Comparison of ENCODE assay signal across 21 mouse cellular contexts in the genomic region with DNA sequence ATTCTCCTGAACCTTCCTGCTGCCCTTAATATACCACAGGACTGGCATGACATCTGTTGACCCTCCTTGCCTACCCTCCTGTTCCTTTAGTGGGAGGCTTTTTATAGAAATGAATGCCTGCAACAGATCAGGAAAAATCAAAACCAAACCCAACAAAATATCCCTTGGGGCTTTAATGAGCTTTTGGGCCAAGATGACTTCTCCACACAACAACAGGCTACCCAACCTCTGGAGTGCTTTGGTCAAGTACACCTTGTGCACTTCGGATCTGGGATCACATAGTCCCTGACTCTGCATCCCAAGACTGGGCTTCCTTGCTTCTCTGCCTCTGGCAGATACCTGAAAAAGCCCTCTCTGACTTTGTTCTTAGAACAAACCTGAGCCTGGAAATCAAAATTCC. TPM values are rescaled to one million over a fixed set of nuclear protein-coding genes. Genes with fewer than 3 reads are reported as not detected.
DNase-seq lines count a peak whose midpoint lies in the region; TF ChIP-seq lines count a peak whose summit lies in the region.
"Had no signal": no experiment of that assay in that cellular context is flagged by ENCODE, and none has a peak within 500 bp of the region (broad histone marks: within the 10 kb centered on the region; RNA-seq: fewer than 3 reads in every experiment).

No protein-coding gene starts in this region.

- DNase-seq in heart, adult 11 months, result peak; percentile 79
- DNase-seq in heart, postnatal 4 days, result no peak
- DNase-seq in testis, postnatal 10 days (ENCODE audit: low spot score), result peak; percentile 9
- DNase-seq in testis, postnatal 14 days (ENCODE audit: low spot score), result no peak
- DNase-seq in MEL (ENCODE audit: low read depth, low spot score), result peak; percentile 21
- no peak for DNase-seq in frontal cortex, postnatal 10 days (ENCODE audit: low spot score in 2 of 2)
- DNase-seq: adrenal gland, adult 2 months; adrenal gland, postnatal 10 days; adrenal gland, postnatal 25 days; cerebellum, adult 11 months; cerebellum, adult 18-20 months; cerebellum, adult 8-10 months; cerebellum, adult 9-11 months; cerebellum, postnatal 14 days; cerebellum, postnatal 36 days; embryo, embryonic 11 days had no signal

- no peaks in the 10 kb centered on the region for H3K9me3 ChIP-seq in MEL (replicated peaks; ENCODE audit: insufficient read depth, low read length)
- H3K9me3 ChIP-seq: embryonic facial prominence, embryonic 12.5 days; forebrain, embryonic 10.5 days; forebrain, embryonic 12.5 days; G1E had no signal

- TF ChIP-seq POLR2A in MEL (IDR thresholded peaks at IDR 0.05; ENCODE audit: control insufficient read depth in 1 of 2, insufficient read depth in 1 of 2, low read depth in 1 of 2, low read length in 2 of 2, poor library complexity in 1 of 2), result peak in 1 of 2 experiments; percentile 44; a peak in 1 of 4 replicates

- no peak overlapping the region for H3K9ac ChIP-seq in MEL (ENCODE audit: control insufficient read depth, low read depth, low read length, poor library complexity, severe bottlenecking)
- H3K9ac ChIP-seq: embryonic facial prominence, embryonic 12.5 days; forebrain, embryonic 12.5 days had no signal

- H3K27me3 ChIP-seq in MEL (ENCODE audit: control insufficient read depth in 1 of 2, insufficient read depth in 2 of 2, low read length in 2 of 2), result no peaks in the 10 kb centered on the region
- H3K27me3 ChIP-seq: embryonic facial prominence, embryonic 12.5 days; forebrain, embryonic 12.5 days had no signal

- peaks cover 3 to 11% of the 10 kb centered on the region in 2 experiments; a peak in 3 of 4 replicates for H3K36me3 ChIP-seq in MEL (ENCODE audit: control insufficient read depth in 1 of 2, insufficient read depth in 2 of 2, low read length in 2 of 2)

- TF ChIP-seq CTCF in MEL (IDR thresholded peaks at IDR 0.05 in 2 of 3, conservative IDR thresholded peaks at IDR 0.05 in 1 of 3; ENCODE audit: control insufficient read depth in 1 of 3, insufficient read depth in 1 of 3, low read depth in 2 of 3, low read length in 3 of 3, poor library complexity in 1 of 3, severe bottlenecking in 1 of 3), result no peak

- H3K4me1 ChIP-seq in MEL (ENCODE audit: control insufficient read depth in 1 of 2, insufficient read depth in 2 of 2, low read length in 2 of 2), result peaks cover 0 to 3% of the 10 kb centered on the region in 2 experiments; a peak in 1 of 4 replicates

- H3K27ac ChIP-seq in MEL (ENCODE audit: control insufficient read depth, low read depth, low read length), result no peak overlapping the region
- H3K27ac ChIP-seq: embryonic facial prominence, embryonic 12.5 days; forebrain, embryonic 10.5 days; forebrain, embryonic 12.5 days had no signal

- TF ChIP-seq RAD21 in MEL (IDR thresholded peaks at IDR 0.05; ENCODE audit: low read depth, low read length), result no peak

- H3K79me2 ChIP-seq in MEL (ENCODE audit: control insufficient read depth, insufficient read depth, low read length, poor library complexity), result peaks cover 3% of the 10 kb centered on the region

- H3K4me3 ChIP-seq in MEL (ENCODE audit: control insufficient read depth in 1 of 2, insufficient read depth in 1 of 2, low read depth in 2 of 2, low read length in 2 of 2), result no peak overlapping the region
- H3K4me3 ChIP-seq: embryonic facial prominence, embryonic 12.5 days; erythroblast, embryonic 14.5 days; forebrain, embryonic 10.5 days; forebrain, embryonic 12.5 days had no signal

- no peak for TF ChIP-seq EP300 in MEL (IDR thresholded peaks at IDR 0.05; ENCODE audit: low read depth in 1 of 2, low read length in 2 of 2)

TF ChIP-seq in MEL, 35 proteins besides CTCF, POLR2A, EP300 and RAD21:
- TF ChIP-seq CHD2 (IDR thresholded peaks at IDR 0.05; ENCODE audit: low read length) (no peak), POLR2AphosphoS5 (IDR thresholded peaks at IDR 0.05; ENCODE audit: borderline replicate concordance, low read depth, low read length) (no peak), POLR2AphosphoS2 (IDR thresholded peaks at IDR 0.05; ENCODE audit: low read length) (no peak), MYB (IDR thresholded peaks at IDR 0.05; ENCODE audit: low read depth, low read length) (no peak), MXI1 (IDR thresholded peaks at IDR 0.05; ENCODE audit: low read depth, low read length) (no peak), E2F4 (IDR thresholded peaks at IDR 0.05; ENCODE audit: borderline replicate concordance, low read depth, low read length) (no peak), TAL1 (IDR thresholded peaks at IDR 0.05; ENCODE audit: low read length) (no peak)

RNA-seq across cellular contexts. Expression of gene Tomm7, which starts 12.2 kb away (rescaled TPM):
- 10 to 100 TPM; 85.6 to 96.9 TPM for total RNA-seq in heart, postnatal 4 days (2021)
- total RNA-seq in MEL (2012; rRNA removed), result 239 and 264 TPM in 2 replicates
- polyA plus RNA-seq in MEL (2012; ENCODE audit: insufficient read depth in 1 of 2, insufficient read length in 2 of 2, low read depth in 1 of 2, low replicate concordance in 2 of 2, missing spikeins in 1 of 2), result 100 to 1,000 TPM in 1 of 2 experiments, not detected in 1; 194 TPM

Comparison
In these comparisons a context has a peak if more than half of its experiments do, and no peak if none do; other contexts are left out.
1. DNase-seq: peak in heart, adult 11 months (single experiment), testis, postnatal 10 days (single experiment) and MEL (single experiment); none in heart, postnatal 4 days (single experiment), testis, postnatal 14 days (single experiment) and frontal cortex, postnatal 10 days (0 of 2).